Mouse (Mus musculus) gastrocnemius, postnatal 25 days (tissue): ENCODE data around the gene Tcf12. TPM values are rescaled to one million over a fixed set of nuclear protein-coding genes. Genes with fewer than 3 reads are reported as not detected.

Experiments used
- DNase-seq: peaks from one replicate; pipeline ENCODE4 v3.0.0; 2022
- total RNA-seq, 2 experiments: library from RNA; stranded (reverse); gene quantifications; 1 replicate in 1 of 2; 2 replicates in 1 of 2; pipeline ENCODE4 v1.2.3; 2021

The Tcf12 gene
- total RNA-seq, 2 experiments from 2014 or later, result 25.1 to 25.9 TPM

DNA sequence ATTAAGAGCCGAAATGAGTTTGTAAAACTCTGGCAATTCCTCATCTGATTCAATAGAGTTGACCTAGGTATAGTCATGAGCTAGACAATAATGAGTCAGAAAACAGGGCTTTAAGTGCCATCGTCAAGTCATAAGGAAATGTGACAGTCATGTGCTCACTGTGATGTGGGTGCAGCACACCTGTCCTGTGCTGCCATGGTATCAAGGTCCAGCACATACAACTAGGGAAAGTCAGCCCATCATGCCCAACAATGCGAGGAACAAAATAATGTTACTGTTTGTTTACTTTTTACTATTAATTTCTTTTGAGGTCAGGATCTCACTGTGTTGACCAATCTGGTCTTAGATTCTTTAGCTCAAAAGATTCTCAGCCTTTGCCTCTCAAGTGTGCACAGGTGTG is 130.6 kb downstream of the Tcf12 start:
- DNase-seq, result no peak

- DNase-seq, result no peak
Measured at GRCm38 (mm10) chr9:71980579-71980978, 131.1 kb downstream of the Tcf12 start.

DNA sequence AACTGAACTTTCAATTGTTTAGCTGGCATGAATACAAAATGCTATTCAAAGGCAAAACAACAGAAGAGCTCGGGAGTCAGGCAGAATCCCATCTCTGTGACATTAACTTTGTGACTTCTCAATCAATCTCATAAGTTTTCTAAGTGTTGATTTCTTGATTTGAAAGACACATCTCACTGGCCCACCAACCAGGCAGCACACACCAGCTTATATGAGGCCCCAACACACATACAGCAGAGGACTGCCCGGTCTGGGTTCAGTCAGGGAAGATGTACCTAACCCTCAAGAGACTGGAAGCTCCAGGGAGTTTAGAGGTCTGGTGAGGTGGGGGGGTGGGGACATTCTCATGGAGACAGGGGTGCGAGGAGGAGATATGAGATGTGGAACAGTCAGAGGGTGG is 132.8 kb downstream of the Tcf12 start:
- no peak for DNase-seq

DNA sequence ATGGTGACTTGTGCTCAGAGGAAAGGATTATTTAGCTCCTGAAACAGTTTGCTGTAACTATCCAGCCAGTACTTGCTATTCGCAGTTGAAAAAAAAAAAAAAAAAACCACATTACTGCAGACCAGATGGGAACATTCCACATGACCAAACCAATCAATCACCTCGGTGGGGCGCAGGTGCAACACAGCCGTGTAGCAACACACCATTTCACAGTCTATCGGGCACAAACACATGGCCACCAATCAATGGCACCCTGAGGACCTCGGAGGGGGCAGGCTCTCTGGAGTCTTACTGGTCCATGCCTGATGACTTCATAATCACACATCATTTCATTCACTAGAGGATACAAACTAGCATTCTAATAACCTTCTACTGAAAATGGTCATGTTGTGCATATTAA is 135.6 kb downstream of the Tcf12 start:
- DNase-seq, result no peak

DNA sequence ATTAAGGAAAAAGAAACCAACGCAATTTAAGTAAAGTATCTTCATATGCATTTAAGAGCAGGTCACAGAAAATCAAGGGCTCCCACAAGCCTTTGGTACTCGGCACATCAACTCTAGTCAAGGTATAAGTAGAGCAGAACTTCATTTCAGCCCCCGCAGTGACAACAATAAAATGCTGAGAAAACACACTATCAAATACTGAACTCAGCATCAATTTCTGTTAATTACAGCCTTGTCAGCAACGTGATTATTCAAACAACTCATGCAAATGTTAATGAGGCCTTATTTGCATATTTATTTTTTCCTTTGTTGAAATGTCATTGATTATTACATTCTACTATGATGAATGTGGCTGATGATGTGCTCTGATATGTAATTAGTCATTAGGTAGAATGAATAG is 136.5 kb downstream of the Tcf12 start:
- DNase-seq, result no peak

DNA sequence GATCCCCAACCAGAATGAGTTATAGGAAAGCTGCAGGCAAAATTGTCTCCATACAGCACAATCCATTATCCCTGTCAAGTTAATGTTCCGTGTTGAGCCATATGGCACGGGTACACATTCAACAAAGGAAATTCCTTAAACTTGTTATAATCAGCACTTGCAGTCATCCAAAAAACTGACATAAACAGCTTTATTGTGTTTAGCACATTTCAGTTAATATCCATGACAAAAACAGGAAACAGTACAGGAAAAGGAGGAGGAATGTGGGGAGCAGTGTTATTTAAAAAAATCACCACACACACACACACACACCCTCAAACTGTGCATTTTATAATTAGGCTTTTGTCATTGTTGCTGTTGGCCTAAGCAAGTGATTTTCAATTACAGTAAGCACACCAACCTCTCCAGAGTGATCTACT is 137.1 kb downstream of the Tcf12 start:
- DNase-seq, result no peak

DNA sequence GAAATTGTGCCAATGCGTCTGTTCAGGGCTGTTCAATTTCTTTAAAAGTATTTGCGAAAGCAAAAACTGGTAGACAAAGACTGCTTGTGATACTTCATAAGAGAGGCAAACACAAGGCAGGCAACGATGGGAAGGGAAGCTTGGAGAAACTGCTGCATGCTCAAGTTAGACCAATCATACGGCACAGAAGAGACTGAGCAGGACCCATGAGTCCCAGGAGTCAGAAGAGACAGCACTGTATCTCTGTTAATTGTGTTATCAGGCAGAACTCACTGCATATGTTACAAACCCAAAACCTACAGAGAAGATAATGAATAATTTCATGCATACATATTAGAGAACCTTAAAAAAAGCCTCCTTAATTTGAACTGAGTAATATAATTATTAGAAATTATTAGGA is 147.6 kb downstream of the Tcf12 start:
- DNase-seq, result no peak

- no peak for DNase-seq
Measured at GRCm38 (mm10) chr9:71960026-71960396, 151.7 kb downstream of the Tcf12 start.

- DNase-seq, result peak; percentile 55
Measured at GRCm38 (mm10) chr9:71959259-71960025, 152.2 kb downstream of the Tcf12 start.

DNA sequence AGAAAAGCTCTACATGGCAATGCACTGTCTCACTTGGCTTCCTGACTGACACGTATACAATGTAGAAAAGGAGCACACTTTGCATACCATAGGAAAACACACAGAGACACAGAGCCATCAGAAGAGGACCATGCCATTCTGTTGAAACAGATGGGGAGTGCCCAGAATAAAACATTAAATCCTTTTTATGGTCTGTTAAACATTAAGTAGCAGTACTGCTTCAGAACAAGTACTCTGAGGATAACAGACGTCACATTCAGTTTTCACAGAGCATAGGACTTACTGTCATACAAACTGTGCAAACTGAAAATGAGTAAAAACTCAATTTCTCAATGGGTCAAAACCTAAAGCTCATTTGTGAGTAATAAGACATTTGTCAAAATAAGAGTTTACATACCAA is 158.5 kb downstream of the Tcf12 start:
- no peak for DNase-seq

GRCm38 (mm10) chr9:71952621-71953076 is 159.0 kb downstream of the Tcf12 start:
- DNase-seq, result no peak

DNA sequence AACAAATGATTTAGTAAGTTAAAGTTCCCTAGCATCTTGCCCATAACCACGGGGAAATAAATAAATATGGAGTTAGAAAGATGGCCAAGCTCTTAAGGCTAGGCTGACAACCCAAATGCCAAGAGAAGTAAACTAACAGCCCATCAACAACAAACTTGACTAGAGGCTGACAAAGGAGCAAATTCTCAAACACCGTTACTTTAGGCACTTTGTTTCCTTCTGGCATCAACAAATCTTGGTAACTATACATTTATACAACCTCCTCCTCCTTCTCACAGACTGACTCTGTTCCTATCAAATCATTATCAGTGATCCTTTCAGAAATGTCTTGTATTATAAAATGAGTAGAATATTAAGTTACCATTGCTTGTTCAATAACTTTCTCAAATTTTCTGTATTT is 159.7 kb downstream of the Tcf12 start:
- DNase-seq, result no peak

GRCm38 (mm10) chr9:71951341-71951740 is 160.3 kb downstream of the Tcf12 start:
- no peak for DNase-seq

- no peak for DNase-seq
Measured at GRCm38 (mm10) chr9:71944801-71945200, 166.9 kb downstream of the Tcf12 start.

GRCm38 (mm10) chr9:71942424-71942823 is 169.2 kb downstream of the Tcf12 start:
- no peak for DNase-seq

- DNase-seq, result no peak
Measured at GRCm38 (mm10) chr9:71940016-71940415, 171.7 kb downstream of the Tcf12 start.

- no peak for DNase-seq
Measured at GRCm38 (mm10) chr9:71936199-71936598, 175.5 kb downstream of the Tcf12 start.

- no peak for DNase-seq
Measured at GRCm38 (mm10) chr9:71934833-71935232, 176.8 kb downstream of the Tcf12 start.

DNA sequence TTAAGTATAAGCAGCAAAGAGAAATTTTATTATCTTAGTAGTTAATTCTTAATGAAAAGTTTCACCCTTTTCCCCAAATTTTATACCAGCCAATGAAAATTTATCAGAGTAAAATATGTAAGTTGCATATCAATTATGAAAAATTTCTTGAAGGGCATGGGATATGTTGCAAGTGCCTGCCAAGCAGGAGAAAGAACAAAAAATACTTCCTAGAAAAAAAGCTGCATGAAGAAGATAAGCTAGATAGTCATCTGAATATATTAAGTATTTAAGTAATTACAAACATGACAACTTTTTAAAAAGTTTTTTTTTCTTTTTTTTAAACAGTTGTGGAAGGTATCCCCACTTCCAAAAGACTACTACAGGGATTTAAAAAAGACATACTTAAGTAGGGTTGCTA is 179.7 kb downstream of the Tcf12 start:
- DNase-seq, result no peak

- DNase-seq, result no peak
Measured at GRCm38 (mm10) chr9:71931358-71931715, 180.3 kb downstream of the Tcf12 start.

DNA sequence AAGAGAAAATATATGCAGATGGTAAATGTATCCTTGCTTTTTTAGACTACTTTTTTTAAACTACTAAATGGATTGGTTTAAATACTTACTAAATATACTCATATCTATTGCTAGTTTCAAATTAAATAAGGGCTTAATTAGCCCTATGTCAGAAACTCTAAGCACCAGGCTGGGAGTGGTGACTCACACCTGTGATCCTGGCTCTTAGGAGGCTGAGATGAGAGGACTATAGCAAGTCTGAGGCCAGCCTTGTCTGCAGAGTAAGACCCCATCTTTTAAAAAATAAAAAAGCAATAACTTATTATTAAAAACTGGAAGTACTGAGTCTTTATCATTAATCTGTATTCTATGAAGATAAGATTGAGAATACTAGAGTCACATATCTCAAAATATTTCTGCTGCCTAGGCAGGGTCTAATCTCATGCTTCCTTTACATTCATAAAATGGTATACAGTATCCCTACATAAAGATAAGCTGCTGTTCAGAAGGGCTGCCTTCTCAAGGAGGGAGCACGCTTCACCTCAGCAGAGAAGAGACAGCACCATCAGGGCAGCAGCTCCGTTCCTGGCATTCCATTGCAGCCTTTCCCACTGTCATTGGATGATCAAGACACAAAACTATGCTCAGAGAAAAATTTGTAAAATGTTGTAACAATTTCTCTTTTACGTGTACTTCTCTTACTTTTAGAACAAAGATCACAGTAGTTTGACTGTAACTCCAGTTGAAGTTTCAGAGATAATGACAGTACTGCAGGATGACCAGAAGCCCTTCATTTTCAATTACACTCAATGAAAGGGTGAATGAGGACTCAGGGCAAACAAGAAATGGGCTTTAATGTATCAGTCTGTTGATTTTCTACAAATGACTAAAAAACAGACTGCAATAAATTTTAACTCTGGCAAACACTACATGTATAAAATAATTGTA is 181.0 kb downstream of the Tcf12 start:
- no peak for DNase-seq

GRCm38 (mm10) chr9:71916662-71916953 is 195.1 kb downstream of the Tcf12 start:
- no peak for DNase-seq

DNA sequence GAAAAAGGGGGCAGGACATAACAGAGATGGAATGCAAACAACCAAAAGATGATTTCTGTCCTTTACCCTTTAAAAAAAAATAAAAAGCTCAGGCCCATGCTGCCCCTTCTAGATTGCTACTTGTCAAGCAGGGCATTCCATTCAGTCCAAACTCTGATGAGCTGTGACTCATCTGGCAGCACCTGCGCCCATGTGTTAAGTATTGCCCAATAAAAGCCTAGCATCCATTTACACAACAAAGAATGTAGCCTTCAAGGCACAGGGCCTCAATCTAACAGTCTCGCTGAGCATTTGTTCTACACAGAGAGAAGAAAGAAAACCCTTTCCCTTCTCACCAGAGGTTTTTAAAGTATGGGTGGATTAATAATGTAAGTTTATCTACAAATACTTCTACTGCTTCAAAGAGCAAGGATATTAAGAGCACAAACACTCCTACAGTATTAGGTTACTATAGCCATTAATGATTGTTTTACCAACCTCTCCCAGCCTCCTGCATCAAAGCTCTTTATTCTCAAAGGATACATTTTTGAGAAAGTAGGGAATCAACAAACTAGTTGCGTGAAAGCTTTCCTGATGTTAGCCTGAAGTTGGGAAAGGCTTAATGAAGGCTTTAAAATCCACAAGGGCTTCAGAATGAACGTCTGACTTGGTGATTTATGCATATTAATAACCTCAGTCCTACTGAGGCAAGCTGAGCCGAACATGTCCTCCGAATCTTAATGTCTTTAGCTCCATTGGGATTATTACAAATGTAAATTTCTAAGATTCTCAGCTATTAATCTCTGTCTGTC is 195.6 kb downstream of the Tcf12 start:
- DNase-seq, result no peak
